Mouse (Mus musculus) spleen, postnatal 14 days (tissue): ENCODE results near the gene Acbd6.

Experiments
- DNase-seq, 2 experiments: peaks; one replicate each; pipeline ENCODE4 v3.0.0; 2021 to 2022; ENCODE audit warnings: low spot score in 2 of 2

Acbd6 gene

DNA sequence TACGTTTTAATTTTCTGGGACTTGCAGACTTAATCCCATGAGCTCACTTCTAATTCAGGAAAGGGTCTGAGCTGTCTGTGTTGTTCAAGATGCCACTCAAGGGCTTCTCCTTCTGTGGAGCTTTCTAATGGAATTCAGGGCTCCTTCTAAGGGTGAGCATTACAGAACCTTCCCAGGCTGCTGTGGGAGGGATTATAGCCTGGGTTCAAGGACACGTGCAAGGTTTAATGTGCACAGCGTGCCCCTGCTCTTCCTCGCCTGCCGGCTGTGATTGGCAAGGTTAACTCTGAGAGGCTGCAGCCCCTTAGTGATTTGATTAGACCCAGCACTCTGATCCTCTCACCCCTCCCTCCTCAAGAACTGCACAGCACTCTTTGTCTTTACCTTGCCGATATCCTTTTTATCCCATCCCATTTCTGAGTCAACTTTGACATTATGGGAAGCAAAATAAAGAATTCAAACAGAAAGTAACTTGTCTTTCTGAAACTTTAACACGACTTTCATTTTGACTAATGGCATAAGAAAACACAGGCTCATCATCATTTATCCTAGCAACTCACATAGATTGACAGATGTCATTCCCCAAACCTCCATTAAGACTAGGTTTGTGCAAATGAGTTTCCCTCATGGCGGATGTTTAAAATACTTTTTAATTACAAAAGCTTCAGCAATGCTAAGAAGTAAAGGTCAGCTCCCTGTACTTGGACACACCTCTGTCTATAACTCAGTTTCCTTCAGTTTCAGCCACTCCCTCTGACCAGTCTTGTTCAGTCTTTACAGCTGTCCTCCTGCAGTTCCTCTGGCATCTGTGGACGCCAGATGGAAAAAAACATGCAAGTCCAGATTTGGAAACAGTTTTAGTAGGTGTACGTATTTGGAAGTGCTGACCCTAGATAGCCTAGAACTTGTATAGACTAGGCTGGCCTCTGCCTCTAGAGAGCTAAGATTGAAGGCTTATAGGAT is 88.7 kb downstream of the Acbd6 start:
- no peak for DNase-seq

DNA sequence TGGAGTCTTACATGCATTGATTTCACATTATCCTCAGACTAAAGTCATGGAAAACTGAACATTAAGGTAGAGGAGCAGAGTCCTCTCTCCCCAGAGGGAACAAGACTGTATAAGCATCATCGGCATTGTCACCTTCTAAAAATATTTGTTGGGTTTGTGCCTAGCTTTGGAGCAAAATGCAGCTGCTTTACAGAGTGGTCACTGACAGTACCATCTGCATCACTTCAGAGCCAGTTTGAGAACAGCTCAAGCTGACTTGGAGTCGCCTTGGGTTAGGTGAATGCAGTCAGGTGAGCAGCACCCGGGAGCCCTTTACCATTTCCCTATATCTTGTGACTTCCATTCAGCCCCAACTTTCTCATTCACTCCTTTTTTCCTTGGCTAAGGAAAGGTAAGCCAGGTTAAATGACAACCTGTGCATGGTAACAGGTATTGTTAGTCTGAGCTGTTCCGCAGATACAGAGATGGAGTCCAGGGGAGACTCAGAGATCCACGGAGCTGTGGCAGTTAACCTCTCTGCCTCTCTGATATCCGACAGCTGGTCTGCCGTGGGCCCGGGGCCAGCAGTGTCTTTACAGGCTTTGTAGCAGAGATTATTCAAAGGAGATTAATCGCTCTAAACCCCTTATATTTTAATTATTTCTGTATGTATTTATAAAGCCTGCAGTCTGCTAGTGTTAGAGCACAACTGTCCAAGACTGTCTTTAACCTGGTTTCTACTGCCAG is 92.4 kb downstream of the Acbd6 start:
- no peak for DNase-seq

DNA sequence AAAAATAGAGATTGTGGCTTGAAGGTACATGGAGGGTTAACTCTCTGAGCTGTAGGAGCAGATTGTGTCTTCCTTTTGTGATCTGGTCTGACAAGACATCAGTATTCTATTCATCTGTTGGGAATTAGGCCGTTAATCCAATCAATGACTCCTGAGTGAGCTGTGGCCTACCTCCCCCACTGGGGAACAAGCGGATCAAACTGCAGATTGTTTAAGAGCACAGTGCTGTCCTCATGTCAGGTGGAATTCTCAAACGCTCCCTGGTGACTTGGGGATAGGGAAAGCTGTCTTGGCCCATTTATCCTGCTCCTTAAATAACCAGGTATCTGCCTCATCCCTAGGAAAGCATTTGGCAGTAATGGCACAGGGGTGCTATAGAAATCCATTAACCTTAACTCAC is 97.0 kb downstream of the Acbd6 start:
- DNase-seq = no peak

DNA sequence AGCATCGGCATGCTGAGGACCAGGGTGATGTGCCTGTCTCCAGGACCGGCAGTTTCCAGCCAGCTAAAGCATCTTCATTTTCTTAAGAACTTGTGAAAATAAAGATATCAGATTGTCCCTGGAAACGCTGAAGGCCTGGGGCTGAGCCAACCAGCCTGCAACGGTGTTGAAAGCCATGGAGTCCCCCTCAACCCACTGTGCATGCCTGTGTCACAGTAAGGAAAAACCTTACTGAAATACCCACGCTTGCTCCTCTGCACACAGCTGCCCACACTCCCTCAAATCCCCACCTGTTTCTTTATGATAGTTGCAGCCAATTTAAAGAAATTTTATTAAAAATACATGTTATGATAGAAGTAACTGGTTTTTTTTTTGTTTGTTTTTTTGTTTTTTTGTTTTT is 98.4 kb downstream of the Acbd6 start:
- DNase-seq = no peak

DNA sequence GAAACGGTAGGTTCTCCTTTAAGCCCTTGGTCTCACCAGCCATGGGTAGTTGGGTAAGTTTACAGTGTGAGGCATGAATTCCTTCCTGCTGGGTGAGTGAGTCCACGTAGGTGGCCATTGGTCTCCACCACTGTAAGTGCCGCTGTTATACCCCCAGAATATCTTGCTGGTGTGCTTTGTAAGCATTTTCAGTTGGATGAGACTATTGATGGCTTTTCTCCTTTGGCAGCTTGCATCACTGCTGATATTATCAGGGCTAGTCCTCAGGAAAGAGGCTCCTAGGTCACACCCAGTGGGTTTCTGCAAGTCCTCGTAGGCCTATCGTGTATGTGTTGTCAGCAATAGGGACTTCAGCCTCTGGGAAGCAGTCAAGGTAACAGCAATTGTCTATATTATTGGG is 106.1 kb downstream of the Acbd6 start:
- no peak for DNase-seq

DNA sequence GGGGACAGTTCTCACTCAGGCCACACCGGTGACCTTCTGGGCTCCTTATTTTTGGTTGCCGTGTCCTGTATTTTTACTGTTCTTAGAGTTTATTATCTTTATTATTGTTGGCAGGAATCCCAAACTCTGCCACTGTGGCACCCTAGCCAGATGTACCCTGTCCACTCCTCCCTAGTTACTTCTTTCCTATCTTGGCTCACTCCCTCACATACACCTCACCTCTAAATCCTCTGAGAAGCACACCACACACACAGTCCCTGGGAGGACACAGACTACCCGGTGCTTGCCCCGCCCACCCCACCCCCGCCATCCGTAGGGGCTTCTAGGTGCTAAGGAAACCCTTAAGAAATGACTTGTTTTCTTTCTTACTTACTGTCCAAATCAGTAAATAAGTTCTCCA is 117.7 kb downstream of the Acbd6 start:
- no peak for DNase-seq

DNA sequence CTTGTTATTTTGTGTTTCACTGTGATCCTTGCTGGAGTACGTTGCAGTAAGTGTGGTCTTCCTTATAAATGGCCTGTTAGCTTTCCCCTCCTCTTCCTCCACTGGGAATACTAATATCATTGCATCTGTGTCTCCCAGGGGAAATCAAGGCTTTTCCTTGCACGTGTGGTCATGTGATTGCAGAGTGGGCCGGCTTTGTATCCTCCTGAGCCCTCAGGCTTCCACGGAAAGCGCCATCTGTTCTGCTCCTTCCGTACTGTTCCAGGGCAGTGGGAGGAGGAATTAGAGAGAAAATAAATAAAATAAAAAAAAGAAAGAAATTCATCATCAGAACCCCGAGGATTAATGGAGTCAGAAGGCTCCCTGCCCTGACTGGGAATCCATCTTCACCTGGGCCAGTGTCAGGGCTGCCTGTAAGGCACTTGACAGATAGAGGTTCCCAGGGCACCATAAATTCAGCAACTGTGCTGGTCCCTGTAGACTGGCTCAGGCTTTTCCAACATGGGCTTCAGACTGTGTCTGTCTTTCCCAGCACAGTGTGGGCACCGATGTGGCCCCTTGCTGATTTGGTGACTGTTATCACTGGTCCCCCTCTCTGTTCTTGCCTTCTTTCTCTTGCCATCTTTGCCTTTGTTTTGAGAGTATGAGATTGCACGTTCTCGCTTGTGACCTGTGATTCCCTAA is 123.3 kb downstream of the Acbd6 start:
- DNase-seq = no peak

DNA sequence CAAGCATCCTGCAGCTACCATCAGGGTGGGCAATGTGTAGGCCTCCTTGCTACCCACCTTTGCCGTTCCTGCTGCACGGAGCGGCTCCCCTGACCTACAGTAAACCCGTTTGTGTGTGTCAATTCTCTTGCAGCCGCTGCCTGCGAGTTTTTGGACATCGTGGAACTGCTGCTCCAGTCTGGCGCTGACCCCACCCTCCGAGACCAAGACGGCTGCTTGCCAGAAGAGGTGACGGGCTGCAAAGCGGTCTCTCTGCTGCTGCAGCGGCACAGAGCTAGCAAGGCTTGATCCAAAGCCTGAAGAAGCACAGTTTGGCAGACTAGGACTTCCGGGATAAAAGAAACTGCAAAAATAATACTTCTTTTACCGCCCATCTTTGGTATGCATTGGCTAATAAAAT is 128.9 kb downstream of the Acbd6 start:
- no peak for DNase-seq

DNA sequence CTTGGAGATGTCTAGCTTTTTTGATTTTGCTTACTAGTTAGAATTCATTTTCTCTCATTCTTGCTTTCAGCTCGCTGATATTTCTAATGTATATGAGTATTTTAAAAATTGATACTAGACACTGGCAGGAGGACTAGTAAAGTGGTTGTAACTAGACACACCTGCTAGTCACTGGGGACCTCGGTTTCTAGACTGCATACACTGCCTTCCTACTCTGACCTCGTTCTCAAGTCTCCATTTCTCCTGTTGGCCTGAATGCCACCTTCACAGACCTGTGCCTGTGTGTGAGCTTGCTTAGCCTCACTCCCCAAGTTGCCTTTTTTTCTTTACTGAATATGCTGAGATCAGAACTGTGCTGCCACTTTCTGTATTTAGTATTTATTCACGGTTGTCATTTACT is 131.2 kb downstream of the Acbd6 start:
- no peak for DNase-seq

DNA sequence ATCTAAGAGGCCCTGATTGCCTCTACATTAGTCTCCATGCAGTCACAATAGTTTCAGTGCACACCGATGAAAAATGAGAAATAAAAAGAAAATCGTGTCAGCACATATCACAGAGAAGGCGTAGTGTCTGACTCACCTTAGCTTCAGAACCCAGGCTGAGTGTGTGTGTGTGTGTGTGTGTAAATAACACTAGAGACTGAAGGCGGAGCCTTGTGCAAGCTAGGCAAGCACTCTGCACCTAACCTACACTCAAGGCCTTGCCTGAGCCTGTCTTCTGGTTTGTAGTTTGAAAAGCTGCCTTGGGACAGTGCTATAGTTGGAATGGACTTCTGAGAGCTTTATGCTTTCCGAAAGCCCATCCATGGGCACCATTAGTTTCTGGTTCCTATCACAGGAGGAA is 131.6 kb downstream of the Acbd6 start:
- DNase-seq = no peak

DNA sequence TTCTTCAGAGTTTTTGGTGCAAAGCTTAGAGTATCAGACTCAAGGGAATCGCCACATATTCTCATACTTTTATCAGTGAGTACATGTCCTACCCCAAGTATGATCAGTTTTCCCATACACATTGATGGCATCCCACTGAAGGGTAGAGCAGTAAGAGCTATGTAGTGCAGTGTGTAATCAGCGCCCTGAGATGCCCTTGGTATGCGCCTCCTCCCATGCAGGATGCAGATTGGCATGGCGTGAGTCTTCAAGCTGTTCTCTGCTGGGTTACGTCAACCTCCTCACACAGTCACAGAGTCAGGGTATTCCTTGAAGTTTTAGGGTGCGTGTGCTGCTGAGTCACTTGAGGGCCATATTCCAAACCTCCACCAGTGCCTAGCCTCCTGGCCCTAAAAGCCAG is 134.3 kb downstream of the Acbd6 start:
- DNase-seq = no peak

DNA sequence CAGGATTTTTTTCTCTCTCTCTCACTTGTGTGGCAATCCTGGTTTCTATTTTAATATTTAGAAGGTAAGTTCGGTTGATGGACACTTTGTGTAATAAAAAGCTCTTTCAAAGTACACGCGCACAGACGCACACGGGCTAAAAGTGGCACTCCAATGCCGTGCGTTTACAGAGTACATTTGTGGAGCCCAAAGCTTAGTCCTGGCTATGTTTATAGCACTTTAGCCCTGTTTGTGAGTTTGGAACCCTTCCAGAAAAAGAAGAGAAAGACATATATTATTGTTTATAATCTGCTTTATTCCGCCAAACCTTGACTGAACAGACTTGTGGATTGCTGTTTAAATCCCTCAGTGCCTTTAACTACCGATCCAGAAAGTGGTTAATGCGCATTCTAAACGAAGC is 135.1 kb downstream of the Acbd6 start:
- DNase-seq = no peak

DNA sequence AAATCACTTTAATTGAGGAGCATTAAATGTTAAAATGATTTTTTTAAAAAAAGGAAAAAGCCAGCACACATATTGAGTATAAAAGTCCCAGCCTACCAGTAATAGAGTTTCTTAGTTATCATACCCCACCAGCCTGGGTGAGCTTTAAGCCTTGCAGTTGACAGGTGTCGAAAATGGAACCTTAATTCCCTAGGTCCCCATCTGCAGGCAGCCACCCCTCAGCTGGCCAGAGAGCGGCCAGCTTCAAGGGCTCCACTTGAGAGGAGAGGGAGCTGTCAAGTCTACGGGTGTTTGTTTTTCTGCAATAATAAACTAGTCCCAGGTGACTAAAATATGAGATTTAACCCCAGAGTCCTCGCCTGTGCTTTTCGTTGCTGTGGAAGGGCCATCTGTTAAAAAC is 135.5 kb downstream of the Acbd6 start:
- no peak for DNase-seq

DNA sequence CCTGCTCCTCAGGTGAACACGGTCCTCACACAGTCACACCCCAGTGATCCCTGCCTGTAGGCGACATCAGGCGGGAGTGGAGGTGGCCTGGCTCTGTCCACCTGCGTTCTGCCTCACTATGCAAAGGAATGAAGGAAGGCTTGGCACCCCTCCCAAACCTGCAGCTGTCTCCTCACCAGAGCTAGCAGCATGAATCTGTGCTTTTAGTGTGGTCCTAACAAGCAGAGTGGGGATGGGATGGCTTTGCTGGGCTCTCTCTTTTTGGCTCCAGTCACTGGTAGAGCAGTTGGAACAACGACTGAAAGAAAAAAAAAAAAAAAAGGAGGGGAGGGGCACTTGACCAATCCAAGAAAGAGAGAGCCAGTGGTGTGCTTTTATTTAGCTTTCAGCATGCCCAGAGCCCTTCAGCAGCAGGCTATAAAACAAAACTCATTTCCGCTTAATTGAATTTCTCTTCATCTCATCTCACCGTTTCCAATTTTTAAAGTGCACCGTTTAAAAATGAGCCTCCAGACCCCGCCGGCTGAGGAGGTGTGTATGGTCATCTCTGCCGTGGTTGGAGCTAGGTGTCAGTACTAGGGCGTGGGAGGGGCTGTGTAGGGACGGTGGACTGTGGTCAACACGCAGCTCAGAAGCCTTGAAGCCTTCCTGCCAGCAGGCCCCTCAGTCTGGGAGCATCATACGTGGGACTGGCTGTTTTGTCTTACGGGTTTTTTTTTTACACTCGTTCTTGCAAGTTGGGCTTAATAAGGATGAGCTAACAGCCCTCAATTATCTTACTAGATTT is 140.6 kb downstream of the Acbd6 start:
- DNase-seq = no peak

DNA sequence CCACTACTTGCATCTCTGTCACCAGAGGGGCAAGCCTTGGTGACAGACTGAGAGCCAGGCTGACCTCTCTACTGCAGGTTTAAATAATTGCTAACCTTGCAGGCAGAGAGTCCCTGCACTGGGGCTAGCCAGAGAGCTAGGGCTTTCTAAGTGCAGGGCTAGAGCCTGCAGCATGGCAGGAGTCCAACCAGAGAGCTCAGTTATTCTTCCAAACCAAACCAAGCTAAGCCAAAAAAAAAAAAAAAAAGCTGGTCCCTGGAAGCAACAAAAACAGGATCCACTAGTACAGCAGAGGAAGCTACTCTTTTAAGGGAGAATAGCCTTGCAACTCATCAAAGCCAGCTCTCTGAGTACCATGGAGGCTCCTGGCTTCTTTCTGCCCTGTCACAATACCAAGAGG is 143.0 kb downstream of the Acbd6 start:
- DNase-seq = no peak

DNA sequence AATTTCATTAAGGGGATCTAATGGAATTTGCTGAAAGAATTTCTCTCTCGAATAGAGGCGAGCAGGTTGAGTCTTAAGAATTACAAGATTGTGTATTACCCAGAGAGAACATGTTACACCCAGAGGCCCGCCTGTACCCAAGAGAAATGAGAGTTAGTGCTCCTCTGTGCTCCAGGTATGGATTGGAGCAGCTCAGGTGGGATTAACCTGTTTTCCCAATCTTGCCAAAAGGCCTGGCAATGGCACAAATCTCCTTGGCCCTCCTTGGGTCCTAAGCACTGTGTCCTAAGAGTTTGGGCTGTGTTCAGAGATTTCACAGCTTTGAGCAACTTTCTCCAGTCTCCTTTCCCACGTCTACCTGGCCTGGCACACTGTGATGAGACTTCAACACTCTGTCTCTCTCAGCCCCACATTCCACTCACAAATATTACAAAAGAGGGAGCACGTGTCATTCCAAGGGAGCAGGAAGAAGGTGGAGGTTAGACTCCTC is 145.3 kb downstream of the Acbd6 start:
- no peak for DNase-seq

DNA sequence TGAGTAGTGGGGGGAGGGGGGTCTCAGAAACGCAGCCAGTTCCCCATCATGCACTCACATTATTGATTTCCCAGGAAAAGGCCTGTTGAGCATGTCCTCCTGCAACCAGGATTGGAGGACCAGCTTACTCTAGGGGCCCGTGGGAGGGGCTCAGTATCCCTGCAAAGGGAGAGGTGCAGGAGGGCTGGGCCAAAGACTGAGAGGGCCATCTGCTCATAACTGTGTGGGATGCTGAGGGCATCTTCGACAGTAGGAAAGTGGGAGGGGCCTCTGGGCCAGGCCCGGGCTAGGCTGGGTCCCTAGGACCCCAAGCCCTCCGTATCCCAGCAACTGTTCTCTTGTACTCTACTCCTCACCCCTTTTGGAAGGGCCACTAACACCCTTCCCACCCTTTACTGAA is 146.3 kb downstream of the Acbd6 start:
- no peak for DNase-seq

DNA sequence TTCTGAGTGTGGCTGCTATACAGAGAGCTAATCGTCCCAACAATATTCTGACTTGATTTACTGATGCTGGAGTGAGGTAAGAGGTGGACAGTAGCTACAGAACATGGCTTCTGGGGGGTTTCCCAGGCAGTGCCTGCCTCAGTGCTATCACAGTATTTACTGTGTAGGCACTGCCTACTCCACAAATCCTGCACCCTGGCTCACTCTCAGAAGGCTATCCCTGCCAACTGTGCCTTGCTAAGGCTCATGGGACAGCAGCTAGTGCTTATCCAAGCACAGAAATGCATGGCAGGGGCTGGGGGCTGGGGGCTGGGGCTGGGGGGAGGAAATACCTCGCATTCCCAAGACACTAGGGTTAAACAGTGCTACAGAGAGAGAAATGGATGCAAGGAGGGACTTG is 155.4 kb downstream of the Acbd6 start:
- DNase-seq = no peak

DNA sequence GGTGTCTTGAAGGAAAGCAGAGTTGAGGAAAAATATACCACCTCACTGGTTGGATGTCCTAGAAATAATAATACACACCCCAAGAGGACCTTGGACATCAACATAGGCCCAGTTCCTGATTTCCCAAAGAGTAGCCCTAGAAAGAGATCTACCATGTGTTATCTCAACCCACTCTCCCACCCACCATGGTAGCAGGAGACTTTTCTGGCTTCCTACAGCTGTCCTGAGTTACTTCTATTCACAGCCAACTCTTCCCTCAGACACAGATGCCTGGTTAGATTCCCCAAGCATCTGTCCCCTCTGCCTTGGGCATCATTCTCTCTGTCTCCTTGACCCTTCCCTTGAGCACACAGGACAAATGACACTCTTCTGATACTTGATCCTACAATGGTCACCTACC is 157.4 kb downstream of the Acbd6 start:
- DNase-seq = no peak

DNA sequence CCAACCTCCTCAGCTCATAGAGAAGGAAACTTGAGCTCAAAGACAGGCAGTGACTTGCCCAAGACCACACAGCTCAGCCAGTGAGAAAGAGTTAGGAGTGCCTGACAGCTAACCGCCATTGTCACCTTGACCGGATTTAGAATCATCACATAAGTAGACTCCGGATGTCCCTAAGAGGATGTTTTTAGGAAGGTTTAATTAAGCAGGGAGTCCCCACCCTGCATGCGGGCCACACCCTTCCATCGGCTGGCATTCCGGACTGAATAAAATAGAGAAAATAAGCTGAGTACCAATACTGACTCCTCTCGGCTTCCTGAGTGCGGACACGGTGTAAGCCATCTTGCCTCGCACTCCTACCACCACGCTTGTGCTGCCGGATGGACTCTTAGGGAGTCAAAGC is 159.4 kb downstream of the Acbd6 start:
- no peak for DNase-seq

DNA sequence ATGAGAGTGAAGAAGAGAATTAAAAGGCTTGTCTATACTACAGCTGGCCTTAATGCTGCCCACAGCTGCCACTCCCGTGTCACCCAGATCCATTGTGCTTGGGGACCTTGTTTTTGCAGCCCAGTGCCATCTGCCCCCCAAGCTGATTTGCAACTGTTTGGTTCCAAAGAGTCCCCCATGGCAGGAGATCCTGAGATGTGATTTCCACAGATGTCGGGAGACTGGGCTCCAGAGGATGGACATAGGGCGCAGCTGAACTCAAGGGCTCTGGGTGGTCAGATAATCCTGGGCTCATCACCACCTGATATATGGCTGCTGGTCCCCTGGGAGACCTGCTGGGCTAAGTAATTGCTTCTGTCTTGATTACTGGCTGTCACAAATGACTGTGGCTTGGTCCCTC is 160.9 kb downstream of the Acbd6 start:
- no peak for DNase-seq

DNA sequence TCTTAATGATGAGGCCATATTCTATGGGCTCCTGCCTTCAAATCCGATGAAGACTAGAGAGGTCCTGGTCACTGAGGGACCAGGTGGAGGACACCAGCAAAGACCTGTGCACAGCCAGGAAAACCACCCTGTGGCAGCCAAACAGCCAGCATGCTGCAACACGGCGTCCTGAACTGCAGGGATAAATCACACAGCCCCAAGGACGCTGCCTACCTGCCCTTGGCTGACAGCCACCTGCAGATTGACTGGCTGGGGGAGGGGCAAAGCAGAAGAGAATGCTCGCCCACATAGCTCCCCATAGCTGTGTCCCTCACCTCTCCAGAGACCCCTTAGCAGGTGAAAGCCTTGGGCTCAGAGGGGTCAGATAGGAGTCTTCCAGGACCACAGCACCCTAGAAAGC is 162.1 kb downstream of the Acbd6 start:
- no peak for DNase-seq
